Mouse (Mus musculus) kidney, adult 2 months (tissue): ENCODE data around the gene Foxo3. TPM values are rescaled to one million over a fixed set of nuclear protein-coding genes. Genes with fewer than 3 reads are reported as not detected.

Experiments
- DNase-seq: peaks from one replicate; pipeline ENCODE4 v3.0.0; 2021
- H3K27ac ChIP-seq: fragments of 200-500 bp; 2 replicates; pipeline ENCODE4 v1.5.1; 2012; ENCODE audit warnings: low read depth, low read length, control low read depth, inconsistent platforms; ENCODE audit not compliant: insufficient read depth
- H3K27me3 ChIP-seq: fragments of 200-500 bp; replicated peaks from 2 replicates; pipeline ENCODE4 v1.6.1; 2012; ENCODE audit warnings: mild to moderate bottlenecking, moderate library complexity, low read length, inconsistent platforms; ENCODE audit not compliant: control insufficient read depth, insufficient read depth
- H3K36me3 ChIP-seq: fragments of 200-500 bp; 2 replicates; pipeline ENCODE4 v1.6.1; 2012; ENCODE audit warnings: mild to moderate bottlenecking, moderate library complexity, low read length, inconsistent platforms; ENCODE audit not compliant: control insufficient read depth, insufficient read depth
- H3K4me1 ChIP-seq: fragments of 200-500 bp; 2 replicates; pipeline ENCODE4 v1.6.1; 2011; ENCODE audit warnings: low read length; ENCODE audit not compliant: control insufficient read depth, insufficient read depth
- H3K4me3 ChIP-seq: fragments of 200-500 bp; 2 replicates; pipeline ENCODE4 v1.5.1; 2011; ENCODE audit warnings: mild to moderate bottlenecking, low read depth, low read length, control low read depth; ENCODE audit not compliant: insufficient read depth
- CTCF ChIP-seq: fragments of 200-500 bp; conservative IDR thresholded peaks from 2 replicates; pipeline ENCODE4 v1.5.1; 2011; ENCODE audit warnings: low read depth, mild to moderate bottlenecking, control low read depth, low read length, moderate library complexity, mixed read lengths; ENCODE audit not compliant: insufficient read depth, insufficient read length
- POLR2A ChIP-seq: fragments of 200-500 bp; IDR thresholded peaks from one replicate; pipeline ENCODE4 v1.6.1; 2011; ENCODE audit warnings: low read depth, low read length, control low read depth
- WGBS: fragments of 180-500 bp; shearing (Covaris S2); methylation state at CpG from one replicate; pipeline ENCODE4 v1.1.7; 2018; 5-methylcytosine and 5-hydroxymethylcytosine counted together
- polyA plus RNA-seq: library from polyadenylated mRNA; depleted of rRNA; stranded (reverse); fragments of >200 nt; gene quantifications from 2 replicates; pipeline ENCODE4 v1.2.3, GENCODE M21; 2012; rRNA removed

Gene Foxo3
- polyA plus RNA-seq, 1 experiment, result 29.2 TPM

- DNase-seq, result no peak
- Histone ChIP-seq H3K4me3 (no peak overlapping the region), H3K4me1 (no peaks in the 10 kb centered on the region), H3K27ac (no peak overlapping the region), H3K36me3 (no peaks in the 10 kb centered on the region), H3K27me3 (no peaks in the 10 kb centered on the region)
- TF ChIP-seq POLR2A (no peak), CTCF (no peak)
- 100% methylated on average over 1 of the region's 1 CpGs for WGBS
Observed at GRCm38 (mm10) chr10:42142791-42143190, 133.8 kb downstream of the Foxo3 start.

GRCm38 (mm10) chr10:42142081-42142480 is 134.5 kb downstream of the Foxo3 start:
- WGBS, result 77% methylated on average over 9 of the region's 9 CpGs
- DNase-seq, result no peak
- H3K4me1 ChIP-seq, result no peaks in the 10 kb centered on the region

DNA sequence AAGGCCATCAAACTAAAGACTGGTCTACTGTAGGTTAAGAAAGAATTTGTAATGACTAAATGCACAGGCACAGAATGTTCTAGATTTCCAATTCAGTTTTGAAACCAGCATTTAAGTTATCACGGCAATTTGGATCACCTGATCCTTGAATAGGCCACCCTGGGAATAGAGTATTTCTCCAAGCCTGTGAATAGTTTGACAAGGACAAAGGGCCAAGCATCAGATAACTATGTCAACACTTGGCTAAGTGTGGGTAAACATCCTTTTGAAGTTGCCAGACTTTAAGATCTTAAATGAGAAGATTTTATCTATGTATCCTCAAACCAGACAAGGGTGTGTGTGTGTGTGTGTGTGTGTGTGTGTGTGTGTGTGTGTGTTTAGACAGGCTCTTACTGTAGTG is 136.8 kb downstream of the Foxo3 start:
- no peak overlapping the region for H3K4me3 ChIP-seq
- no peak overlapping the region for H3K27ac ChIP-seq
- no peak for DNase-seq
- 91% methylated on average over 1 of the region's 1 CpGs for WGBS
- TF ChIP-seq CTCF, result no peak
- no peak for TF ChIP-seq POLR2A
- no peaks in the 10 kb centered on the region for H3K27me3 ChIP-seq
- H3K36me3 ChIP-seq, result no peaks in the 10 kb centered on the region
- no peaks in the 10 kb centered on the region for H3K4me1 ChIP-seq

More at GRCm38 (mm10) chr10:42142081-42142480, 134.5 kb downstream of the Foxo3 start:
- no peak overlapping the region for H3K4me3 ChIP-seq
- H3K27me3 ChIP-seq, result no peaks in the 10 kb centered on the region
- TF ChIP-seq CTCF (no peak), POLR2A (no peak)
- H3K27ac ChIP-seq, result no peak overlapping the region
- H3K36me3 ChIP-seq, result no peaks in the 10 kb centered on the region

DNA sequence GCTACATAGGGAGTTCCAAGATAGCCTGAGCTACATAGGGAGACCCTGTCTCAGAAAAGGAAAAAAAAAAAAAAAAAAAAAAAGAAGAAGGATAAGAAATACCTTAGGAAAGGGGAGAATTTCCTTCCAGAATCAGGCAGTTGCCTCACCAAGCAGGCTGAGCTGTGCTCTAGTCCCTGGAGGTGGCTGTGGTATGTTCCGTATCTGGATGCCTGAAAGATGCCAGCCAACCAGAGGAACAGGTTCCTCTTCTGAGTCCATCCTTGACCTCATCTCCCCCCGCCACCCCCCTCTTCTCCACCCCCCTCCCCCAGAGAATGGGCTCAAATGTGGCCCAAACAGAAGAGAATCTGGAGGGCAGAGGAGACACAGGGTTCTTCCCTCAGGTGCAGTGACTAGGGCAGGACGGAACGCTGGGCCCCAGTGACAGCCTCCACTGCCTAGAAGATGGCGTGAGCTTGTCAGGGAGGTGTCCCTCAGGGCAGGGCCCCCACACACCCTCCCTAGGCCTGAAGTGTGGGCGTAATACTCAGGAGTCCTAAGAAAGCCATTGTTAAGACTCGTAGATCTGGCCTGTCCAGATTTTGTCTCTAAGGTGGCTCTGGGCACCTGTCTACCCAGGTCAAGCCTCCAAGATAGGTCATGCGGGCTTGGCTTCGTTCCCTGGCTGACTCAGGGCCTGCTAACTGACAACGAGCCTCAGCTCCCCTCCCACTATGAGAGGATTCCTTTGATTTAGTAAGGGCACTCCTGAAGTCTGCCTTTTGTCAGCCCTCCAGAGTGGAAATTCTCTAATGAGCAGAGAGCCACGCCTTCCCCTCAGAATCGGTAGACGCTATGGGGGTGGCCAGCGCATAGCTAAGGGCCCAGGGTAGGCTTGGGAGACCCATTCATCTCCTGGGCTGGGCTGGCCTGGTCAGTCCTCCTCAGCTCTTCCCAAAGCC is 141.5 kb downstream of the Foxo3 start:
- peak; percentile 26 for DNase-seq
- WGBS, result 81% methylated on average over 14 of the region's 14 CpGs
- no peak overlapping the region for H3K27ac ChIP-seq

More for the DNA sequence above, 141.5 kb downstream of the Foxo3 start:
- H3K4me3 ChIP-seq, result no peak overlapping the region
- H3K36me3 ChIP-seq, result no peaks in the 10 kb centered on the region
- no peaks in the 10 kb centered on the region for H3K27me3 ChIP-seq
- H3K4me1 ChIP-seq, result no peaks in the 10 kb centered on the region
- no peak for TF ChIP-seq POLR2A
- no peak for TF ChIP-seq CTCF

Other genes with a start within 250 kb of the Foxo3 start
- gene Afg1l, start 201.8 kb upstream of the Foxo3 start, polyA plus RNA-seq, result 14.9 and 21.7 TPM in 2 replicates
- gene Snx3, start 225.3 kb upstream of the Foxo3 start, polyA plus RNA-seq, result 348 and 430 TPM in 2 replicates